28 mouse cellular contexts compared by ENCODE assay signal in genomic region chr5:57828437-57828836, GRCm38 (mm10).
"Had no signal": no experiment of that assay in that cellular context is flagged by ENCODE, and none has a peak within 500 bp of the region (broad histone marks: within the 10 kb centered on the region; RNA-seq: fewer than 3 reads in every experiment).

No protein-coding gene starts in this region.

- DNase-seq: cerebellum, adult 2 months; cerebellum, adult 8-10 months; cerebellum, adult 9-10 months; cerebellum, adult 9-11 months; cerebellum, postnatal 10 days; cerebellum, postnatal 14 days; cerebellum, postnatal 25 days; cerebellum, postnatal 36 days; embryo, embryonic 11 days; forebrain, postnatal 0 days; gastrocnemius, adult 2 months; gastrocnemius, postnatal 10 days; gastrocnemius, postnatal 14 days; gastrocnemius, postnatal 25 days; gastrocnemius, postnatal 36 days; heart, adult 11 months; heart, adult 18-20 months had no signal

- H3K4me2 ChIP-seq: embryonic facial prominence, embryonic 12.5 days; embryonic facial prominence, embryonic 13.5 days; embryonic facial prominence, embryonic 15.5 days; forebrain, embryonic 12.5 days; forebrain, embryonic 13.5 days; forebrain, embryonic 15.5 days had no signal

- H3K4me3 ChIP-seq: embryonic facial prominence, embryonic 10.5 days; embryonic facial prominence, embryonic 12.5 days; embryonic facial prominence, embryonic 13.5 days; embryonic facial prominence, embryonic 15.5 days; erythroblast, embryonic 14.5 days; forebrain, embryonic 10.5 days; forebrain, embryonic 12.5 days; forebrain, embryonic 13.5 days; forebrain, embryonic 15.5 days; gastrocnemius, adult 2 months had no signal

- H3K27me3 ChIP-seq: embryonic facial prominence, embryonic 12.5 days; embryonic facial prominence, embryonic 13.5 days; embryonic facial prominence, embryonic 15.5 days; forebrain, embryonic 12.5 days; forebrain, embryonic 13.5 days; forebrain, embryonic 15.5 days had no signal

- H3K27ac ChIP-seq: embryonic facial prominence, embryonic 10.5 days; embryonic facial prominence, embryonic 12.5 days; embryonic facial prominence, embryonic 13.5 days; embryonic facial prominence, embryonic 15.5 days; forebrain, embryonic 10.5 days; forebrain, embryonic 12.5 days; forebrain, embryonic 13.5 days; forebrain, embryonic 15.5 days; gastrocnemius, adult 2 months had no signal

- H3K9me3 ChIP-seq: embryonic facial prominence, embryonic 10.5 days; embryonic facial prominence, embryonic 12.5 days; embryonic facial prominence, embryonic 13.5 days; embryonic facial prominence, embryonic 15.5 days; forebrain, embryonic 10.5 days; forebrain, embryonic 12.5 days; forebrain, embryonic 13.5 days; forebrain, embryonic 15.5 days had no signal

- H3K9ac ChIP-seq: embryonic facial prominence, embryonic 12.5 days; embryonic facial prominence, embryonic 13.5 days; embryonic facial prominence, embryonic 15.5 days; forebrain, embryonic 12.5 days; forebrain, embryonic 13.5 days; forebrain, embryonic 15.5 days; forebrain, postnatal 0 days had no signal

- H3K36me3 ChIP-seq: embryonic facial prominence, embryonic 10.5 days; embryonic facial prominence, embryonic 12.5 days; embryonic facial prominence, embryonic 13.5 days; embryonic facial prominence, embryonic 15.5 days; forebrain, embryonic 10.5 days; forebrain, embryonic 12.5 days; forebrain, embryonic 15.5 days had no signal

- H3K4me1 ChIP-seq: embryonic facial prominence, embryonic 10.5 days; embryonic facial prominence, embryonic 12.5 days; embryonic facial prominence, embryonic 13.5 days; embryonic facial prominence, embryonic 15.5 days; forebrain, embryonic 10.5 days; forebrain, embryonic 12.5 days; forebrain, embryonic 13.5 days; forebrain, embryonic 15.5 days had no signal

- ATAC-seq: forebrain, embryonic 13.5 days; forebrain, embryonic 14.5 days; forebrain, embryonic 15.5 days; forebrain, embryonic 16.5 days; forebrain, postnatal 0 days had no signal
